Mouse (Mus musculus) myocyte (in vitro differentiated cells): Measurements from ENCODE around the gene Pigz. TPM values are rescaled to one million over a fixed set of nuclear protein-coding genes. Genes with fewer than 3 reads are reported as not detected.

Source experiments
- H3K27me3 ChIP-seq: one replicate; pipeline ENCODE4 v1.6.1; 2011; ENCODE audit not compliant: control insufficient read depth, insufficient read depth, insufficient read length
- H3K36me3 ChIP-seq: one replicate; pipeline ENCODE4 v1.6.1; 2011; ENCODE audit not compliant: control insufficient read depth, insufficient read depth
- H3K4me2 ChIP-seq: one replicate; pipeline ENCODE4 v1.6.1; 2011; ENCODE audit warnings: low read depth, control low read depth
- H3K4me3 ChIP-seq: one replicate; pipeline ENCODE4 v1.5.1; 2011; ENCODE audit warnings: mild to moderate bottlenecking, control low read depth, moderate library complexity
- H3K79me2 ChIP-seq: one replicate; pipeline ENCODE4 v1.6.1; 2011; ENCODE audit not compliant: control insufficient read depth, insufficient read depth
- H3ac ChIP-seq: one replicate; pipeline ENCODE4 v1.6.1; 2011; ENCODE audit not compliant: control insufficient read depth, insufficient read length
- CEBPB ChIP-seq: IDR thresholded peaks from 2 replicates; pipeline ENCODE4 v1.6.1; 2011; ENCODE audit warnings: mild to moderate bottlenecking, moderate library complexity; ENCODE audit not compliant: poor library complexity, insufficient read depth, severe bottlenecking
- E2F4 ChIP-seq: IDR thresholded peaks from one replicate; pipeline ENCODE4 v1.6.1; 2011; ENCODE audit warnings: mild to moderate bottlenecking, control low read depth, moderate library complexity; ENCODE audit not compliant: insufficient read depth
- MAX ChIP-seq: IDR thresholded peaks from one replicate; pipeline ENCODE4 v1.6.1; 2011; ENCODE audit warnings: low read depth, mild to moderate bottlenecking, control low read depth
- MYOD1 ChIP-seq, 3 experiments: IDR thresholded peaks; one replicate each; pipeline ENCODE4 v1.6.1; 2011; ENCODE audit warnings: control low read depth in 2 of 3, low read depth in 2 of 3, mild to moderate bottlenecking in 2 of 3, moderate library complexity in 1 of 3; ENCODE audit not compliant: insufficient read length in 2 of 3, control insufficient read depth in 1 of 3
- MYOG ChIP-seq, 3 experiments: IDR thresholded peaks; one replicate each; pipeline ENCODE4 v1.6.1; 2011; ENCODE audit warnings: control low read depth in 2 of 3, low read depth in 2 of 3, mild to moderate bottlenecking in 2 of 3; ENCODE audit not compliant: insufficient read length in 2 of 3, control insufficient read depth in 1 of 3, insufficient read depth in 1 of 3
- POLR2A ChIP-seq: IDR thresholded peaks from one replicate; pipeline ENCODE4 v1.6.1; 2011; ENCODE audit warnings: low read depth, mild to moderate bottlenecking, control low read depth, moderate library complexity; ENCODE audit not compliant: insufficient read length
- POLR2AphosphoS2 ChIP-seq: IDR thresholded peaks from one replicate; pipeline ENCODE4 v1.6.1; 2011; ENCODE audit warnings: low read depth, control low read depth; ENCODE audit not compliant: insufficient read length
- REST ChIP-seq: IDR thresholded peaks from one replicate; pipeline ENCODE4 v1.6.1; 2011; ENCODE audit warnings: mild to moderate bottlenecking, control low read depth, moderate library complexity; ENCODE audit not compliant: insufficient read depth, insufficient read length
- SRF ChIP-seq: IDR thresholded peaks from one replicate; pipeline ENCODE4 v1.6.1; 2011; ENCODE audit warnings: low read depth; ENCODE audit not compliant: control insufficient read depth, insufficient read length
- TCF12 ChIP-seq: IDR thresholded peaks from one replicate; pipeline ENCODE4 v1.6.1; 2011; ENCODE audit warnings: mild to moderate bottlenecking, control low read depth; ENCODE audit not compliant: poor library complexity, insufficient read depth, severe bottlenecking
- TCF3 ChIP-seq: IDR thresholded peaks from one replicate; pipeline ENCODE4 v1.6.1; 2011; ENCODE audit warnings: low read depth, control low read depth; ENCODE audit not compliant: insufficient read length
- USF1 ChIP-seq: IDR thresholded peaks from one replicate; pipeline ENCODE4 v1.6.1; 2011; ENCODE audit warnings: low read depth, mild to moderate bottlenecking, control low read depth, moderate library complexity
- polyA plus RNA-seq: library from polyadenylated mRNA; unstranded; fragments of >200 nt; fragmentation: generic; extraction: Trizol; gene quantifications from one replicate; pipeline ENCODE4 v1.2.1, GENCODE M21; 2012; ENCODE audit warnings: missing spikeins

Gene Pigz
- polyA plus RNA-seq, 1 experiment, result 0.07 TPM

- Histone ChIP-seq H3ac (peak overlapping the region; percentile 75), H3K79me2 (peaks cover 57% of the 10 kb centered on the region), H3K4me2 (peak overlapping the region; percentile 100), H3K4me3 (peak overlapping the region; percentile 95), H3K36me3 (no peaks in the 10 kb centered on the region), H3K27me3 (no peaks in the 10 kb centered on the region)
- TF ChIP-seq USF1, result no peak
- no peak for TF ChIP-seq CEBPB
- no peak for TF ChIP-seq E2F4
- no peak for TF ChIP-seq SRF
- TF ChIP-seq POLR2A, result no peak
- TF ChIP-seq POLR2AphosphoS2, result no peak
These were observed 13.7 kb downstream of the Pigz start for GRCm38 (mm10) chr16:31947333-31947732.

GRCm38 (mm10) chr16:31947901-31948316 is 14.3 kb downstream of the Pigz start:
- Histone ChIP-seq H3K4me2 (peak overlapping the region; percentile 100), H3K4me3 (peak overlapping the region; percentile 95), H3K27me3 (no peaks in the 10 kb centered on the region), H3K79me2 (peaks cover 57% of the 10 kb centered on the region), H3K36me3 (no peaks in the 10 kb centered on the region), H3ac (peak overlapping the region; percentile 75)
- no peak for TF ChIP-seq MAX
- TF ChIP-seq USF1, result no peak
- no peak for TF ChIP-seq POLR2AphosphoS2
- TF ChIP-seq MYOG (IDR thresholded peaks at IDR 0.05; ENCODE audit: control insufficient read depth in 1 of 3, insufficient read depth in 1 of 3, insufficient read length in 2 of 3, low read depth in 2 of 3), result no peak
- TF ChIP-seq TCF3, result no peak
- no peak for TF ChIP-seq POLR2A
- no peak for TF ChIP-seq MYOD1 (IDR thresholded peaks at IDR 0.05; ENCODE audit: control insufficient read depth in 1 of 3, insufficient read length in 2 of 3, low read depth in 2 of 3)
- TF ChIP-seq E2F4, result no peak
- TF ChIP-seq TCF12, result no peak

- Histone ChIP-seq H3K79me2 (peaks cover 57% of the 10 kb centered on the region), H3K4me3 (peak within 1 kb of the TSS; percentile 95), H3K27me3 (no peaks in the 10 kb centered on the region), H3ac (peak within 1 kb of the TSS; percentile 75), H3K36me3 (no peaks in the 10 kb centered on the region), H3K4me2 (peak within 1 kb of the TSS; percentile 100)
- TF ChIP-seq CEBPB (no peak), MAX (no peak), SRF (peak; percentile 92), USF1 (peak; percentile 23), MYOG (IDR thresholded peaks at IDR 0.05; ENCODE audit: control insufficient read depth in 1 of 3, insufficient read depth in 1 of 3, insufficient read length in 2 of 3, low read depth in 2 of 3) (peak in 2 of 3 experiments; percentile 82 to 87), TCF12 (no peak), TCF3 (no peak), POLR2A (peak; percentile 99), E2F4 (no peak), REST (peak; percentile 6), POLR2AphosphoS2 (peak; percentile 88), MYOD1 (IDR thresholded peaks at IDR 0.05; ENCODE audit: control insufficient read depth in 1 of 3, insufficient read length in 2 of 3, low read depth in 2 of 3) (peak in 1 of 3 experiments; percentile 80)
These were observed 14.7 kb downstream of the Pigz start, which contains the start of the genes 0610012G03Rik and Ncbp2 for GRCm38 (mm10) chr16:31948345-31948774. 0610012G03Rik (minus strand) TSS chr16:31948494. Ncbp2 (plus strand) TSS chr16:31948513.

- Histone ChIP-seq H3ac (no peak overlapping the region), H3K36me3 (peaks cover 46% of the 10 kb centered on the region), H3K4me3 (no peak overlapping the region), H3K4me2 (no peak overlapping the region), H3K27me3 (no peaks in the 10 kb centered on the region), H3K79me2 (no peaks in the 10 kb centered on the region)
- no peak for TF ChIP-seq POLR2A
- no peak for TF ChIP-seq TCF12
- no peak for TF ChIP-seq TCF3
- TF ChIP-seq POLR2AphosphoS2, result no peak
These were observed 29.6 kb downstream of the Pigz start for GRCm38 (mm10) chr16:31963224-31963623.

- H3K79me2 ChIP-seq, result no peaks in the 10 kb centered on the region
- no peak for TF ChIP-seq POLR2A
- no peak for TF ChIP-seq SRF
- no peak for TF ChIP-seq TCF12
- no peak for TF ChIP-seq MYOD1 (IDR thresholded peaks at IDR 0.05; ENCODE audit: control insufficient read depth in 1 of 3, insufficient read length in 2 of 3, low read depth in 2 of 3)
- TF ChIP-seq REST, result no peak
- TF ChIP-seq E2F4, result no peak
- no peak for TF ChIP-seq MAX
- TF ChIP-seq TCF3, result no peak
- no peak for TF ChIP-seq MYOG (IDR thresholded peaks at IDR 0.05; ENCODE audit: control insufficient read depth in 1 of 3, insufficient read depth in 1 of 3, insufficient read length in 2 of 3, low read depth in 2 of 3)
- no peak for TF ChIP-seq USF1
- TF ChIP-seq CEBPB, result no peak
- no peak for TF ChIP-seq POLR2AphosphoS2
- H3K4me2 ChIP-seq, result no peak overlapping the region
These were observed 41.6 kb downstream of the Pigz start for GRCm38 (mm10) chr16:31975258-31975657.

More at GRCm38 (mm10) chr16:31975258-31975657, 41.6 kb downstream of the Pigz start:
- Histone ChIP-seq H3K4me3 (no peak overlapping the region), H3K36me3 (peaks cover 26% of the 10 kb centered on the region), H3K27me3 (no peaks in the 10 kb centered on the region), H3ac (no peak overlapping the region)
